Mouse (Mus musculus) hindbrain, embryonic 12.5 days (tissue): ENCODE measurements around the gene Htr3a. TPM values are rescaled to one million over a fixed set of nuclear protein-coding genes. Genes with fewer than 3 reads are reported as not detected.
A peak's percentile ranks its signal among the peaks of the same experiment; 100 is the strongest.

Experiments
- ATAC-seq: fragments of 200-750 bp; cut with Nextera tagmentation; 2 replicates; pipeline ENCODE4 v1.8.0; 2017; ENCODE audit warnings: moderate TSS enrichment; ENCODE audit not compliant: low FRiP score
- H3K27ac ChIP-seq: fragments of 300-500 bp; sonication (generic); 2 replicates; pipeline ENCODE4 v1.5.1; 2016; ENCODE audit warnings: mild to moderate bottlenecking
- H3K27me3 ChIP-seq: fragments of 300-500 bp; sonication (generic); 2 replicates; pipeline ENCODE4 v1.6.1; 2016; ENCODE audit warnings: mild to moderate bottlenecking
- H3K36me3 ChIP-seq: fragments of 300-500 bp; sonication (generic); 2 replicates; pipeline ENCODE4 v1.6.1; 2016; ENCODE audit warnings: mild to moderate bottlenecking
- H3K4me1 ChIP-seq: fragments of 300-500 bp; sonication (generic); 2 replicates; pipeline ENCODE4 v1.6.1; 2016
- H3K4me2 ChIP-seq: fragments of 300-500 bp; sonication (generic); replicated peaks from 2 replicates; pipeline ENCODE4 v1.6.1; 2016; ENCODE audit warnings: mild to moderate bottlenecking
- H3K4me3 ChIP-seq: fragments of 300-500 bp; sonication (generic); 2 replicates; pipeline ENCODE4 v1.5.1; 2016; ENCODE audit warnings: mild to moderate bottlenecking
- H3K9ac ChIP-seq: fragments of 300-500 bp; sonication (generic); 2 replicates; pipeline ENCODE4 v1.6.1; 2016; ENCODE audit warnings: mild to moderate bottlenecking, moderate library complexity
- H3K9me3 ChIP-seq: fragments of 300-500 bp; sonication (generic); replicated peaks from 2 replicates; pipeline ENCODE4 v1.6.1; 2016; ENCODE audit warnings: mild to moderate bottlenecking
- WGBS: fragments of 180-500 bp; shearing (Covaris S2); methylation state at CpG from one replicate; pipeline ENCODE4 v1.1.7; 2016; 5-methylcytosine and 5-hydroxymethylcytosine counted together
- polyA plus RNA-seq: library from polyadenylated mRNA; unstranded; fragments of >200 nt; fragmentation: Nextera tagmentation; extraction: Ambion mirVana; gene quantifications from 2 replicates; pipeline ENCODE4 v1.2.1, GENCODE M21; 2016

Htr3a gene
- polyA plus RNA-seq, 1 experiment from 2014 or later = 2.4 TPM

- no peak overlapping the region for H3K9ac ChIP-seq
- H3K27ac ChIP-seq = no peak overlapping the region
- no peak overlapping the region for H3K4me2 ChIP-seq
- ATAC-seq = no peak
- H3K36me3 ChIP-seq = no peaks in the 10 kb centered on the region
- peaks cover 3% of the 10 kb centered on the region; the same call in 1 of the 2 replicates for H3K4me1 ChIP-seq
- peaks cover 4% of the 10 kb centered on the region; the same call in 1 of the 2 replicates for H3K27me3 ChIP-seq
- no peak overlapping the region for H3K4me3 ChIP-seq
- no peaks in the 10 kb centered on the region for H3K9me3 ChIP-seq
- 79% methylated on average over 7 of the region's 7 CpGs for WGBS
Observed at GRCm38 (mm10) chr9:48889093-48889492, 21.8 kb downstream of the Htr3a start.

GRCm38 (mm10) chr9:48872896-48873295 lies 38.0 kb downstream of the Htr3a start:
- no peak overlapping the region for H3K9ac ChIP-seq
- H3K36me3 ChIP-seq = no peaks in the 10 kb centered on the region
- WGBS = 91% methylated on average over 8 of the region's 8 CpGs
- no peaks in the 10 kb centered on the region for H3K4me1 ChIP-seq
- no peak for ATAC-seq
- no peak overlapping the region for H3K4me3 ChIP-seq
- H3K4me2 ChIP-seq = no peak overlapping the region
- no peaks in the 10 kb centered on the region for H3K27me3 ChIP-seq
- H3K27ac ChIP-seq = no peak overlapping the region
- H3K9me3 ChIP-seq = no peaks in the 10 kb centered on the region

- ATAC-seq = no peak
- Histone ChIP-seq H3K9ac (no peak overlapping the region), H3K4me2 (no peak overlapping the region), H3K4me3 (no peak overlapping the region), H3K27me3 (peaks cover 4% of the 10 kb centered on the region; the same call in 1 of the 2 replicates), H3K4me1 (peaks cover 6% of the 10 kb centered on the region; the same call in 1 of the 2 replicates), H3K9me3 (no peaks in the 10 kb centered on the region), H3K27ac (no peak overlapping the region), H3K36me3 (no peaks in the 10 kb centered on the region)
- WGBS = 60% methylated on average over 12 of the region's 12 CpGs
Observed at GRCm38 (mm10) chr9:48866523-48867121, 44.3 kb downstream of the Htr3a start.

- Histone ChIP-seq H3K9me3 (no peaks in the 10 kb centered on the region), H3K4me1 (peaks cover 8% of the 10 kb centered on the region), H3K9ac (no peak overlapping the region), H3K36me3 (no peaks in the 10 kb centered on the region), H3K27ac (no peak overlapping the region), H3K27me3 (peaks cover 4% of the 10 kb centered on the region; the same call in 1 of the 2 replicates), H3K4me3 (no peak overlapping the region), H3K4me2 (no peak overlapping the region)
- no peak for ATAC-seq
- WGBS = 50% methylated on average over 9 of the region's 9 CpGs
Observed at GRCm38 (mm10) chr9:48865235-48865634, 45.7 kb downstream of the Htr3a start.

- no peak overlapping the region for H3K27ac ChIP-seq
- peaks cover 4% of the 10 kb centered on the region; the same call in 1 of the 2 replicates for H3K27me3 ChIP-seq
- peaks cover 5% of the 10 kb centered on the region; the same call in 1 of the 2 replicates for H3K4me1 ChIP-seq
- no peaks in the 10 kb centered on the region for H3K36me3 ChIP-seq
- no peak overlapping the region for H3K9ac ChIP-seq
- H3K4me2 ChIP-seq = no peak overlapping the region
- no peak for ATAC-seq
- 91% methylated on average over 10 of the region's 10 CpGs for WGBS
- H3K4me3 ChIP-seq = no peak overlapping the region
- H3K9me3 ChIP-seq = no peaks in the 10 kb centered on the region
Observed at GRCm38 (mm10) chr9:48861481-48861880, 49.4 kb downstream of the Htr3a start.

- no peak overlapping the region for H3K27ac ChIP-seq
- H3K9ac ChIP-seq = no peak overlapping the region
- H3K4me3 ChIP-seq = no peak overlapping the region
- peak; percentile 68; the same call in 1 of the 2 replicates for ATAC-seq
- H3K4me2 ChIP-seq = no peak overlapping the region
- no peaks in the 10 kb centered on the region for H3K36me3 ChIP-seq
- H3K27me3 ChIP-seq = peaks cover 4% of the 10 kb centered on the region; the same call in 1 of the 2 replicates
- no peaks in the 10 kb centered on the region for H3K9me3 ChIP-seq
- H3K4me1 ChIP-seq = peaks cover 5% of the 10 kb centered on the region; the same call in 1 of the 2 replicates
- WGBS = 3% methylated on average over 6 of the region's 6 CpGs
Observed at GRCm38 (mm10) chr9:48860526-48860845, 50.4 kb downstream of the Htr3a start.

- 21% methylated on average over 10 of the region's 10 CpGs for WGBS
- H3K4me3 ChIP-seq = no peak overlapping the region
- ATAC-seq = peak; percentile 50; the same call in 1 of the 2 replicates
- H3K36me3 ChIP-seq = no peaks in the 10 kb centered on the region
- H3K27me3 ChIP-seq = peaks cover 4% of the 10 kb centered on the region; the same call in 1 of the 2 replicates
- no peaks in the 10 kb centered on the region for H3K9me3 ChIP-seq
- 0 out of 2 replicates have a peak overlapping the region, but pooled peaks have one; percentile 18 for H3K9ac ChIP-seq
- H3K27ac ChIP-seq = no peak overlapping the region
- peaks cover 5% of the 10 kb centered on the region; the same call in 1 of the 2 replicates for H3K4me1 ChIP-seq
- H3K4me2 ChIP-seq = no peak overlapping the region
Observed at GRCm38 (mm10) chr9:48859828-48860525, 50.9 kb downstream of the Htr3a start.

GRCm38 (mm10) chr9:48857944-48858343 lies 53.0 kb downstream of the Htr3a start:
- H3K27ac ChIP-seq = no peak overlapping the region
- H3K36me3 ChIP-seq = no peaks in the 10 kb centered on the region
- H3K4me2 ChIP-seq = no peak overlapping the region
- H3K9me3 ChIP-seq = no peaks in the 10 kb centered on the region
- 79% methylated on average over 7 of the region's 7 CpGs for WGBS
- H3K4me3 ChIP-seq = no peak overlapping the region
- peaks cover 4% of the 10 kb centered on the region; the same call in 1 of the 2 replicates for H3K27me3 ChIP-seq
- no peak overlapping the region for H3K9ac ChIP-seq
- H3K4me1 ChIP-seq = peaks cover 5% of the 10 kb centered on the region; the same call in 1 of the 2 replicates
- no peak for ATAC-seq

GRCm38 (mm10) chr9:48856240-48856639 lies 54.7 kb downstream of the Htr3a start:
- H3K27ac ChIP-seq = no peak overlapping the region
- no peaks in the 10 kb centered on the region for H3K36me3 ChIP-seq
- WGBS = 89% methylated on average over 4 of the region's 4 CpGs
- H3K4me1 ChIP-seq = peaks cover 5% of the 10 kb centered on the region; the same call in 1 of the 2 replicates
- H3K4me2 ChIP-seq = no peak overlapping the region
- no peak overlapping the region for H3K4me3 ChIP-seq
- H3K9me3 ChIP-seq = no peaks in the 10 kb centered on the region
- ATAC-seq = no peak
- no peak overlapping the region for H3K9ac ChIP-seq
- 0 out of 2 replicates have a peak, but pooled peaks cover 4% of the 10 kb centered on the region for H3K27me3 ChIP-seq

GRCm38 (mm10) chr9:48849531-48849930 lies 61.4 kb downstream of the Htr3a start:
- no peak for ATAC-seq
- H3K36me3 ChIP-seq = no peaks in the 10 kb centered on the region
- H3K27ac ChIP-seq = no peak overlapping the region
- no peak overlapping the region for H3K4me2 ChIP-seq
- no peaks in the 10 kb centered on the region for H3K4me1 ChIP-seq
- H3K27me3 ChIP-seq = 0 out of 2 replicates have a peak, but pooled peaks cover 4% of the 10 kb centered on the region
- no peak overlapping the region for H3K9ac ChIP-seq
- H3K4me3 ChIP-seq = no peak overlapping the region
- H3K9me3 ChIP-seq = no peaks in the 10 kb centered on the region
- WGBS = 90% methylated on average over 5 of the region's 5 CpGs
